Mouse (Mus musculus) limb, embryonic 14.5 days (tissue): Measurements from ENCODE around the gene Ccdc92b. TPM values are rescaled to one million over a fixed set of nuclear protein-coding genes. Genes with fewer than 3 reads are reported as not detected.

Experiments
- ATAC-seq: fragments of 200-750 bp; cut with Nextera tagmentation; 2 replicates; pipeline ENCODE4 v1.8.0; 2017; ENCODE audit warnings: low read depth, moderate number of reproducible peaks, moderate TSS enrichment; ENCODE audit not compliant: low FRiP score
- DNase-seq: peaks from one replicate; pipeline ENCODE4 v3.0.0-alpha.2; 2015; ENCODE audit warnings: low spot score
- H3K27ac ChIP-seq: fragments of 300-500 bp; sonication (generic); replicated peaks from 2 replicates; pipeline ENCODE4 v1.5.1; 2014; ENCODE audit warnings: low read depth, mild to moderate bottlenecking, low read length, moderate library complexity, mixed read lengths
- H3K27me3 ChIP-seq: fragments of 300-500 bp; sonication (generic); 2 replicates; pipeline ENCODE4 v1.6.1; 2014; ENCODE audit warnings: low read length, mixed read lengths; ENCODE audit not compliant: control insufficient read depth, insufficient read depth
- H3K36me3 ChIP-seq: fragments of 300-500 bp; sonication (generic); 2 replicates; pipeline ENCODE4 v1.6.1; 2014; ENCODE audit warnings: mild to moderate bottlenecking, low read length, moderate library complexity, mixed read lengths; ENCODE audit not compliant: control insufficient read depth, insufficient read depth
- H3K4me1 ChIP-seq: fragments of 300-500 bp; sonication (generic); 2 replicates; pipeline ENCODE4 v1.6.1; 2014; ENCODE audit warnings: antibody characterized with exemption, low read length, mixed read lengths; ENCODE audit not compliant: control insufficient read depth, insufficient read depth
- H3K4me2 ChIP-seq: fragments of 300-500 bp; sonication (generic); replicated peaks from 2 replicates; pipeline ENCODE4 v1.6.1; 2014; ENCODE audit warnings: low read depth, mild to moderate bottlenecking, low read length, moderate library complexity; ENCODE audit not compliant: severe bottlenecking
- H3K4me3 ChIP-seq: fragments of 300-500 bp; sonication (generic); replicated peaks from 2 replicates; pipeline ENCODE4 v1.5.1; 2014; ENCODE audit warnings: low read length
- H3K9ac ChIP-seq: fragments of 300-500 bp; sonication (generic); 2 replicates; pipeline ENCODE4 v1.6.1; 2014; ENCODE audit warnings: mild to moderate bottlenecking, low read depth, low read length, moderate library complexity; ENCODE audit not compliant: severe bottlenecking
- H3K9me3 ChIP-seq: fragments of 300-500 bp; sonication (generic); 2 replicates; pipeline ENCODE4 v1.6.1; 2016; ENCODE audit warnings: low read length; ENCODE audit not compliant: control insufficient read depth
- POLR2A ChIP-seq: fragments of 200-500 bp; IDR thresholded peaks from 2 replicates; pipeline ENCODE4 v1.8.0; 2012; ENCODE audit warnings: inconsistent platforms, mild to moderate bottlenecking, moderate library complexity, borderline replicate concordance; ENCODE audit not compliant: insufficient read depth, insufficient read length; ENCODE audit errors: extremely low read depth
- WGBS: fragments of 180-500 bp; shearing (Covaris S2); extraction: QIAGEN DNeasy Blood & Tissue Kit; methylation state at CpG from one replicate; pipeline ENCODE4 v1.1.7; 2014; 5-methylcytosine and 5-hydroxymethylcytosine counted together
- polyA plus RNA-seq, 2 experiments: library from polyadenylated mRNA; depleted of rRNA in 1 of 2; stranded (reverse) in 1 of 2; unstranded in 1 of 2; fragments of >200 nt; fragmentation: Nextera tagmentation in 1 of 2; extraction: Ambion mirVana in 1 of 2; gene quantifications; 2 replicates each; pipeline versions ENCODE4 v1.2.1 to v1.2.3; 2012 to 2014

The Ccdc92b gene
- polyA plus RNA-seq, 2 experiments = 0.36 to 0.50 TPM

GRCm38 (mm10) chr11:74674713-74675112 lies 55.3 kb downstream of the Ccdc92b start:
- H3K36me3 ChIP-seq = peaks cover 62% of the 10 kb centered on the region
- ATAC-seq (no peak), DNase-seq (no peak)
- H3K9me3 ChIP-seq = no peaks in the 10 kb centered on the region
- no peaks in the 10 kb centered on the region for H3K4me1 ChIP-seq
- no peak overlapping the region for H3K9ac ChIP-seq
- no peak overlapping the region for H3K27ac ChIP-seq
- H3K27me3 ChIP-seq = no peaks in the 10 kb centered on the region
- no peak for TF ChIP-seq POLR2A
- no peak overlapping the region for H3K4me3 ChIP-seq
- no peak overlapping the region for H3K4me2 ChIP-seq
- 94% methylated on average over 8 of the region's 8 CpGs for WGBS

DNA sequence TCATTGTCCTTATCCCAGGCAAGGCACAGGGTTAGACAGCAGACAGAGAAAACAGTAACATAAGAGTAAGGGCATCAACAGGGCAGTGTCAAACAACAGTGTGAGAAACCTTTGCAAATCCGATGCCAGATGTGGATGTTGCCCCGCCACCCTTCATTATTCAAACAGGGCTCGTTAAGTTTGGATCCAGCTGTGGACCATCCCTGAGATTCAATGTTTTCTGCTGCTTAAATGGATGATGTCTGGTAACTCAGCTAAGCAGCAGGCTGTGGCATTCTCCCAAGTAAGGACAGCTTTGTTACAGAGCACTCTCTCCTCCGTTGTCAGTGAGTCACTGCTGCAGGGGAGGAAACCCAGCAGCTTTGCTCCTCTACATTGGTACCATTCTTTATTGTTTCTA lies 55.8 kb downstream of the Ccdc92b start:
- no peak overlapping the region for H3K4me2 ChIP-seq
- ATAC-seq (no peak), DNase-seq (no peak)
- no peaks in the 10 kb centered on the region for H3K27me3 ChIP-seq
- H3K27ac ChIP-seq = no peak overlapping the region
- WGBS = 69% methylated on average over 4 of the region's 4 CpGs
- TF ChIP-seq POLR2A = no peak
- H3K9ac ChIP-seq = no peak overlapping the region
- no peaks in the 10 kb centered on the region for H3K4me1 ChIP-seq
- peaks cover 62% of the 10 kb centered on the region for H3K36me3 ChIP-seq
- H3K9me3 ChIP-seq = no peaks in the 10 kb centered on the region
- H3K4me3 ChIP-seq = no peak overlapping the region

Other genes starting within 250 kb of the Ccdc92b start
- gene Rap1gap2, start 8.7 kb upstream of the Ccdc92b start, polyA plus RNA-seq (2012; rRNA removed) = 3.5 and 4.1 TPM in 2 replicates
- gene Rap1gap2, start 8.7 kb upstream of the Ccdc92b start, polyA plus RNA-seq (2014; fragmentation: Nextera tagmentation; extraction: Ambion mirVana) = 1.1 and 1.8 TPM in 2 replicates
- 44.8 and 48.8 TPM in 2 replicates for gene Cluh, start 29.9 kb downstream of the Ccdc92b start, polyA plus RNA-seq (2012; rRNA removed)
- 21.3 and 21.7 TPM in 2 replicates for gene Cluh, start 29.9 kb downstream of the Ccdc92b start, polyA plus RNA-seq (2014; fragmentation: Nextera tagmentation; extraction: Ambion mirVana)
- gene Pafah1b1, start 105.1 kb downstream of the Ccdc92b start, polyA plus RNA-seq (2012; rRNA removed) = 54.1 and 57.6 TPM in 2 replicates
- gene Pafah1b1, start 105.1 kb downstream of the Ccdc92b start, polyA plus RNA-seq (2014; fragmentation: Nextera tagmentation; extraction: Ambion mirVana) = 67.0 and 68.1 TPM in 2 replicates
- 11.3 and 17.0 TPM in 2 replicates for gene Mettl16, start 151.2 kb downstream of the Ccdc92b start, polyA plus RNA-seq (2012; rRNA removed)
- gene Mettl16, start 151.2 kb downstream of the Ccdc92b start, polyA plus RNA-seq (2014; fragmentation: Nextera tagmentation; extraction: Ambion mirVana) = 30.9 and 33.7 TPM in 2 replicates
- 17.9 and 25.0 TPM in 2 replicates for gene Mnt, start 211.3 kb downstream of the Ccdc92b start, polyA plus RNA-seq (2012; rRNA removed)
- 6.0 and 7.1 TPM in 2 replicates for gene Mnt, start 211.3 kb downstream of the Ccdc92b start, polyA plus RNA-seq (2014; fragmentation: Nextera tagmentation; extraction: Ambion mirVana)